Mouse (Mus musculus) liver, embryonic 18 days (tissue): ENCODE measurements around the gene Tm7sf3. TPM values are rescaled to one million over a fixed set of nuclear protein-coding genes. Genes with fewer than 3 reads are reported as not detected.

ENCODE experiments used
- polyA plus RNA-seq: library from polyadenylated mRNA; depleted of rRNA; stranded (reverse); fragments of >200 nt; gene quantifications from 2 replicates; pipeline ENCODE4 v1.2.3, GENCODE M21; 2012; rRNA removed

Gene Tm7sf3
- polyA plus RNA-seq: 7.7 and 8.0 TPM in 2 replicates

GRCm38 (mm10) chr6:146642276-146643183 lies at the start of gene Tm7sf3, which contains the start of gene Med21:
Gene Tm7sf3 (minus strand): TSS chr6:146642824.
Gene Med21 (plus strand): TSS chr6:146642547.

GRCm38 (mm10) chr6:146577310-146578109 lies 65.1 kb downstream of the Tm7sf3 start, which contains the start of gene Ints13:
Gene Ints13 (minus strand): TSS chr6:146577835.

GRCm38 (mm10) chr6:146576903-146577302 lies 65.7 kb downstream of the Tm7sf3 start, which contains the start of gene Fgfr1op2:
Gene Fgfr1op2 (plus strand): TSS chr6:146577203.

Other genes starting within 250 kb of the Tm7sf3 start
- gene Itpr2, start 140.6 kb downstream of the Tm7sf3 start, polyA plus RNA-seq: 3.8 and 3.9 TPM in 2 replicates
- gene Fgfr1op2, start 65.6 kb downstream of the Tm7sf3 start, polyA plus RNA-seq: 37.0 and 38.1 TPM in 2 replicates
- gene Ints13, start 65.0 kb downstream of the Tm7sf3 start, polyA plus RNA-seq: 19.4 and 21.4 TPM in 2 replicates
- gene Med21, start 277 bp downstream of the Tm7sf3 start, polyA plus RNA-seq: 45.5 and 47.6 TPM in 2 replicates
- gene Stk38l, start 82.2 kb upstream of the Tm7sf3 start, polyA plus RNA-seq: 3.3 and 3.9 TPM in 2 replicates
- 1.7 and 2.2 TPM in 2 replicates for gene Arntl2, start 153.2 kb upstream of the Tm7sf3 start, polyA plus RNA-seq
- gene Smco2, start 207.3 kb upstream of the Tm7sf3 start, polyA plus RNA-seq: not detected in 2 replicates
- gene Ppfibp1, start 245.7 kb upstream of the Tm7sf3 start, polyA plus RNA-seq: 8.6 and 11.0 TPM in 2 replicates